Comparison of ENCODE assay signal across 11 mouse cellular contexts in genomic region chr13:40728626-40728990, GRCm38 (mm10). TPM values are rescaled to one million over a fixed set of nuclear protein-coding genes. Genes with fewer than 3 reads are reported as not detected.
DNase-seq lines count a peak whose midpoint lies in the region; ATAC-seq and TF ChIP-seq lines count a peak whose summit lies in the region.
"Had no signal": no experiment of that assay in that cellular context is flagged by ENCODE, and none has a peak within 500 bp of the region (broad histone marks: within the 10 kb centered on the region; RNA-seq: fewer than 3 reads in every experiment).

No protein-coding gene starts in this region.

- peaks cover 69% of the 10 kb centered on the region for H3K27me3 ChIP-seq in intestine, embryonic 15.5 days (replicated peaks)
- H3K27me3 ChIP-seq in intestine, postnatal 0 days (replicated peaks; ENCODE audit: control insufficient read depth, insufficient read depth, low read length) = peaks cover 92% of the 10 kb centered on the region
- peaks cover 45% of the 10 kb centered on the region for H3K27me3 ChIP-seq in embryonic facial prominence, embryonic 13.5 days
- peaks cover 55% of the 10 kb centered on the region for H3K27me3 ChIP-seq in hindbrain, postnatal 0 days (ENCODE audit: insufficient read depth, low read length)
- H3K27me3 ChIP-seq in neural tube, embryonic 12.5 days (replicated peaks) = peaks cover 43% of the 10 kb centered on the region

- ATAC-seq in intestine, embryonic 15.5 days = no peak
- no peak for ATAC-seq in intestine, postnatal 0 days
- ATAC-seq in embryonic facial prominence, embryonic 13.5 days (ENCODE audit: insufficient number of reproducible peaks, insufficient read depth, low FRiP score, low TSS enrichment, low read depth) = no peak
- no peak for ATAC-seq in hindbrain, postnatal 0 days
- no peak for ATAC-seq in neural tube, embryonic 12.5 days (ENCODE audit: low FRiP score, low read depth)

- H3K27ac ChIP-seq in intestine, embryonic 15.5 days = no peak overlapping the region
- no peak overlapping the region for H3K27ac ChIP-seq in intestine, postnatal 0 days (ENCODE audit: low read depth, low read length)
- peak overlapping the region; percentile 98 for H3K27ac ChIP-seq in embryonic facial prominence, embryonic 13.5 days
- peak overlapping the region; percentile 45; the same call in 1 of the 2 replicates for H3K27ac ChIP-seq in hindbrain, postnatal 0 days
- H3K27ac ChIP-seq in neural tube, embryonic 12.5 days = peak overlapping the region; percentile 38

- H3K4me2 ChIP-seq in intestine, embryonic 15.5 days (replicated peaks) = peak overlapping the region; percentile 31
- H3K4me2 ChIP-seq in intestine, postnatal 0 days (replicated peaks; ENCODE audit: low read depth) = no peak overlapping the region
- peak overlapping the region; percentile 67 for H3K4me2 ChIP-seq in embryonic facial prominence, embryonic 13.5 days
- peak overlapping the region; percentile 34 for H3K4me2 ChIP-seq in hindbrain, postnatal 0 days (ENCODE audit: low read depth, low read length)
- H3K4me2 ChIP-seq in neural tube, embryonic 12.5 days (replicated peaks) = peak overlapping the region; percentile 63

- H3K36me3 ChIP-seq in intestine, embryonic 15.5 days = no peaks in the 10 kb centered on the region
- no peaks in the 10 kb centered on the region for H3K36me3 ChIP-seq in intestine, postnatal 0 days (ENCODE audit: control insufficient read depth, insufficient read depth)
- H3K36me3 ChIP-seq in embryonic facial prominence, embryonic 13.5 days = no peaks in the 10 kb centered on the region
- H3K36me3 ChIP-seq in hindbrain, postnatal 0 days (ENCODE audit: insufficient read depth, low read length) = no peaks in the 10 kb centered on the region
- no peaks in the 10 kb centered on the region for H3K36me3 ChIP-seq in neural tube, embryonic 12.5 days

- H3K4me1 ChIP-seq in intestine, embryonic 15.5 days (replicated peaks) = peaks cover 16% of the 10 kb centered on the region
- no peaks in the 10 kb centered on the region; the same call in 1 of the 2 replicates for H3K4me1 ChIP-seq in intestine, postnatal 0 days (replicated peaks; ENCODE audit: control insufficient read depth, insufficient read depth, low read length)
- peaks cover 9% of the 10 kb centered on the region; the same call in 1 of the 2 replicates for H3K4me1 ChIP-seq in embryonic facial prominence, embryonic 13.5 days
- H3K4me1 ChIP-seq in hindbrain, postnatal 0 days (ENCODE audit: insufficient read depth, low read length) = no peaks in the 10 kb centered on the region
- H3K4me1 ChIP-seq in neural tube, embryonic 12.5 days = peaks cover 7% of the 10 kb centered on the region; the same call in 1 of the 2 replicates

- TF ChIP-seq CTCF in intestine, postnatal 0 days (IDR thresholded peaks at IDR 0.05; ENCODE audit: low read depth) = no peak
- no peak for TF ChIP-seq CTCF in hindbrain, postnatal 0 days (IDR thresholded peaks at IDR 0.05; ENCODE audit: low read depth)

- no peaks in the 10 kb centered on the region for H3K9me3 ChIP-seq in intestine, embryonic 15.5 days
- no peaks in the 10 kb centered on the region for H3K9me3 ChIP-seq in intestine, postnatal 0 days (ENCODE audit: control insufficient read depth)
- no peaks in the 10 kb centered on the region for H3K9me3 ChIP-seq in embryonic facial prominence, embryonic 13.5 days
- H3K9me3 ChIP-seq in hindbrain, postnatal 0 days (ENCODE audit: low read length) = no peaks in the 10 kb centered on the region
- no peaks in the 10 kb centered on the region for H3K9me3 ChIP-seq in neural tube, embryonic 12.5 days

- no peak overlapping the region for H3K4me3 ChIP-seq in intestine, embryonic 15.5 days (replicated peaks)
- H3K4me3 ChIP-seq in intestine, postnatal 0 days (ENCODE audit: low read depth, low read length) = no peak overlapping the region
- peak overlapping the region; percentile 67 for H3K4me3 ChIP-seq in embryonic facial prominence, embryonic 13.5 days
- H3K4me3 ChIP-seq in hindbrain, postnatal 0 days (ENCODE audit: low read length) = peak overlapping the region; percentile 44
- H3K4me3 ChIP-seq in neural tube, embryonic 12.5 days = peak overlapping the region; percentile 54

- 3% methylated on average over 15 of the region's 15 CpGs for WGBS in intestine, embryonic 15.5 days
- 3% methylated on average over 15 of the region's 15 CpGs for WGBS in intestine, postnatal 0 days
- under 1% methylated on average over 15 of the region's 15 CpGs for WGBS in embryonic facial prominence, embryonic 13.5 days
- 2% methylated on average over 15 of the region's 15 CpGs for WGBS in hindbrain, postnatal 0 days
- WGBS in neural tube, embryonic 12.5 days = under 1% methylated on average over 15 of the region's 15 CpGs

- DNase-seq in hindbrain, postnatal 0 days (ENCODE audit: low spot score) = no peak
- DNase-seq in cerebellum, postnatal 14 days = no peak
- DNase-seq in ovary, postnatal 36 days (ENCODE audit: low spot score) = no peak
- DNase-seq in layer of hippocampus, adult 11-12 months (ENCODE audit: low spot score) = no peak
- DNase-seq: cerebellum, adult 9-10 months; heart, postnatal 36 days; lung, postnatal 10 days had no signal

- 0 out of 2 replicates have a peak overlapping the region, but pooled peaks have one; percentile 1 for H3K9ac ChIP-seq in intestine, embryonic 15.5 days
- no peak overlapping the region for H3K9ac ChIP-seq in intestine, postnatal 0 days (ENCODE audit: low read depth, low read length)
- H3K9ac ChIP-seq in embryonic facial prominence, embryonic 13.5 days = peak overlapping the region; percentile 96
- peak overlapping the region; percentile 44 for H3K9ac ChIP-seq in hindbrain, postnatal 0 days (replicated peaks; ENCODE audit: low read length)
- peak overlapping the region; percentile 90 for H3K9ac ChIP-seq in neural tube, embryonic 12.5 days

RNA-seq across cellular contexts. Expression of gene Tfap2a, which starts 9.6 kb away (rescaled TPM):
- polyA plus RNA-seq in intestine, embryonic 15.5 days (2015; fragmentation: Nextera tagmentation; extraction: Ambion mirVana) = 0.19 and 0.21 TPM in 2 replicates
- polyA plus RNA-seq in intestine, postnatal 0 days (2015; fragmentation: Nextera tagmentation; extraction: Ambion mirVana) = 0.04 and 0.07 TPM in 2 replicates
- polyA plus RNA-seq in embryonic facial prominence, embryonic 13.5 days (2015; fragmentation: Nextera tagmentation; extraction: Ambion mirVana) = 17.5 and 20.5 TPM in 2 replicates
- total RNA-seq in hindbrain, postnatal 0 days (2014; rRNA removed) = 2.1 and 4.7 TPM in 2 replicates
- polyA plus RNA-seq in hindbrain, postnatal 0 days (2015; fragmentation: Nextera tagmentation; extraction: Ambion mirVana) = 6.9 and 7.2 TPM in 2 replicates
- 15.5 and 21.6 TPM in 2 replicates for polyA plus RNA-seq in neural tube, embryonic 12.5 days (2016; fragmentation: Nextera tagmentation; extraction: Ambion mirVana)

Comparison
In these comparisons a context has a peak if more than half of its experiments do, and no peak if none do; other contexts are left out.
1. H3K27ac ChIP-seq: peak in embryonic facial prominence, embryonic 13.5 days (single experiment), hindbrain, postnatal 0 days (single experiment) and neural tube, embryonic 12.5 days (single experiment); none in intestine, embryonic 15.5 days (single experiment) and intestine, postnatal 0 days (single experiment).
2. H3K4me3 ChIP-seq: peak in embryonic facial prominence, embryonic 13.5 days (single experiment), hindbrain, postnatal 0 days (single experiment) and neural tube, embryonic 12.5 days (single experiment); none in intestine, embryonic 15.5 days (single experiment) and intestine, postnatal 0 days (single experiment).